Mouse (Mus musculus): ENCODE measurements around the gene Gjd2.

The Gjd2 gene

DNA sequence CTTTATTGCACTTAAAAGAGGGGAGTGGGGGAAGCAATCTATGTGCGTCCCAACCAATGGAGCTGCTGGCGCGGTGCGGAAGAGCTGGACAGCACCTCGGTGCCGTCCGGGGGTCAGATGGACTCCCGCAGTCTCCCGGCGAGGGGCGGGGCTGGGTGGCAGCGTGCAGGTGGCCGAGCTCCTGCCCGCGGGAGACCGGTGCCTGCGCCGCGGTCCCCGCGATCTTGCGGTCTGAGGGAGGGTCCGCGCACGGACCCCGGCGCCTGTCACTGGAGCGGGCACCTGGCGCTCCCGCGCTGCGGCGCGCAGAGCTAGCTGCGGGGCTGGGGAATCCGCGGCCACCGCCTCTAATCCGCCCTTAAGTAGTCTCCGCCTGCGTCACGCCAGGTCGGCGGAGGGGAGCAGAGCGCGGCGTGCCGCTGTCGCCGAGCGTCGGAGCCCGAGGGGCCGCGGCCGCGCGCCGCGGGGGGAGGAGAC, at the start of gene Gjd2:
TSS of gene Gjd2 (minus strand) at position 325 of the 477 bp plus-strand sequence.
- DNase-seq (ENCODE audit: low read depth) = no peak

DNA sequence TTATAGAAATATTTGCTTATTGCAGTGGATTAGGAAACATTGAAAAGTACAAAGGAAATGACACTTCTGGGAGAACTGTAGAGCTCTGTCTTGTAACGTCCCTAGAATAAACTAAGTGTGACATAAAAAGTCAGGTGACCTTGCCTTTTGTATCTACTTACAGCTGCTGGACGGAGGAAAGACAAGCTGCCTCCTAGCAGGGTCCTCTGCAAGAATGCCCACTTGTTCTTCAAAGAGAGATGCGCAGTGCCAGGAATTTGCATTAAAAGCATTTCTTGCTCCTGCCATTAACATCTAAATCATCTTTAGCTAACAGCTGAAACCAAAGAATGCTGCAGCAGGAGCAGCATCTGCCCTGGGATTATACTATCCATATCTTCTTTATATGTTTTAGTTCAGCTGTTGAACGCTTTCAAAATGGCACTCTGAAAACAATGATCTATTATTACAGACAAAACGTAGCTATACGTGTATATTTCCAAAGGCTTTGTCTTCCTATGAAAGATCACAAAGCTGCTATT, 46.7 kb upstream of the Gjd2 start:
- DNase-seq (ENCODE audit: low read depth) = no peak

GRCm38 (mm10) chr2:114059608-114060007, 46.2 kb upstream of the Gjd2 start:
- DNase-seq (ENCODE audit: low read depth) = no peak

DNA sequence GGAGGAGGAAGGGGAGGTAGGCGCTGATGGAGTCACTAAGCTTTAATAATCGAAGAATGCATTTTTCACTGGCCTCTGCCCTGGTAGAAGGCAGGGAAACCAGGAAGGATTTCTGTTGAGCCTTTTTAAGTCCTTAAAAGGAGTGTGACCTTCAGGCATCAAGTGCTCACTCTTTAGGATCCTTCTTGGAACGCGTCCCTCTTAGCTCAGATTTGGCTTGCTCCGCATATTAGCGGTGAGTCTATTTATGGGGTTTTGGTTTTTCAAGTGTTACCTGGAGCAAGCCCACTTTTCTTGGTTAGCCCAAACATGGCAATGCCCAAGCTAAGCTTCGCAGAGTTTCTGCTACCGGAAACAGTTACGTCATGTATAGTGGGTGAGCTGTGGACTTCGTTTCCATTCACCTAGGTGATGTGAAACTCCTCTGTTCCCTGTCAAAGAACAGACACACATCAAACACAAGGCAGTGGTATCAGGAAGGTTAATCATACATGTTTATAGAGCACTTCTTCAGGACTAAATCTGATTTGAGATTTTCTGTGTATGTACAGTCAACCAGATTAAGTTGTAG, 44.9 kb upstream of the Gjd2 start:
- peak; percentile 5 for DNase-seq (ENCODE audit: low read depth)

DNA sequence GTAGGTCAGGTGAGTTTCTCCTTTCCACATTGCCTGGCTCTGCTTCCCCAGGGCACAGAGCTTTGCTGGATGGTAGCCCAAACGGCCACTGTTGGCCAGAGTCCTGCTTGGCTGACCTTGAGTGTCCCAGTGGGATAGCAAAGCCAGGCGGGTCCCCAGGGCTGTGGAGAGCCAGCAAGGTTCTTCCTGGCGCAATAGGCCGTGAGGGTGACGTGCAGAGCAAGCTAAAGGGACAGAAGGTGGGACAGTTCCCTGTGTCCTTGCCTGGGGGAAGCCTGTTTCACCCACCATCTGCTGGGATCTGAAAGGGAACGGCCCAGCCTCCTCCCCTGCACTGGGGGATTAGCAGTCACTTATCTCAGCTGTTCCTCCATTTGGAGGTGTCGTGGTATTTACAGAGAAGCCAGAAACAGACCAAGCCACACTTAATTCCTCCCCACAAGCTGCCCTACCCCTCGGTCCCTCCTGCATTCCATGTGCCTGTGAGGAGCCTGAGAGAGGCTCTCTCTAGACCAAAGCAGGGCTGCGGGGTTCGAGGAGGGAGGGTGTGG, 44.0 kb upstream of the Gjd2 start:
- DNase-seq (ENCODE audit: low read depth) = no peak

- no peak for DNase-seq (ENCODE audit: low read depth)
These were observed 40.7 kb upstream of the Gjd2 start for GRCm38 (mm10) chr2:114054129-114054528.

GRCm38 (mm10) chr2:114052696-114053598, 39.5 kb upstream of the Gjd2 start, which contains the start of gene Actc1:
Gene Actc1 (minus strand): TSS chr2:114053548.
- no peak for DNase-seq (ENCODE audit: low read depth)

DNA sequence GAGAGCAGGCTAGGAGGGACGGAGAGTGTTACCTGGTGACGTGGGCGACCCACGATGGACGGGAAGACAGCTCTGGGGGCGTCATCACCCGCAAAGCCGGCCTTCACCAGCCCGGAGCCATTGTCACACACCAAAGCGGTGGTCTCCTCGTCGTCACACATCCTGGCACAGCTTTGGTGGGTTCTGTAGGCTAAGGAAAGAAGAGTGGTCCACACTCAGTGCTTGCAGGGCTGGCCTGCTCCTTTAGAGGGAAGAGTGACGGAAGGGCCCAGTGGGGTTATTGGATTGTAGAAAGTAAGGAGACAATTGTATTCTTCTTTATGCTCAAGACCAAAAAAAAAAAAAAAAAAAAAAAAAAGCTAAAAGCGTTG, 38.4 kb upstream of the Gjd2 start:
- DNase-seq (ENCODE audit: low read depth) = no peak

DNA sequence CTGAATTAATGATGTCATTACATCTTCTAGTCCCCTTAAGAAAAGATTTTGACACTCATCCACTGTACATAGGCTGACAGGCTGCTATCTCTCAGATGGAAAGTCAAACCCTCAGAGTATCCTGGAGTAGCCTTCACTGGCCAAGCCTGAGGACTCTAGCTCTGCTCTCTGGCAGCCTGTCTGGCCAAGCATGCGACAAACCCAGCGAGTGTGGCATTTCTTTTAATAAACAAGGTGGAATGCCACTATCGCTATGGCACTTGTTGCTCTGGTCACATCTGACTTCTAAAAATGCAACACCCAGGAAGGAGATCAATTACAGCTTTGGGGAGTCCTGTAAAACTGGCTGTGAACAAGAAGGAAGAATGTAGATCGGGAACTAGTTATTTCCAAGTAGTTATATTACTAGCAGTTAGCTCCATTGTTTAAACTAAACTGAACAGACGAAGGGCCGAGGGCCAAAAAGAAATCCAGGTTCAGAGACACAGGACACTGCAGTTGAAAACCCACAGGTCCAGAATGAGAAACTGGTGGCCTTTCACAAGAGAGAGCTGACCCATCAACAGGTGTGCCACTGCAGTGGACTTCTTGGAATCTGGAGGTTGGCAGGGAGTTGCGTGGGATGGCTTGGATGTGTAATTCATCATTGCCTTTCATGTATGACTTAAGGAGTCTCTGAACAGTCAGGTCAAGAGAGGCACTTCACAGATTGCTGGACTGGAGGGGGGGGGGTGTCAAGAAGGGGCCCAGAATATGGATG, 37.9 kb upstream of the Gjd2 start:
- no peak for DNase-seq (ENCODE audit: low read depth)

GRCm38 (mm10) chr2:114050150-114050549, 36.7 kb upstream of the Gjd2 start:
- no peak for DNase-seq (ENCODE audit: low read depth)

DNA sequence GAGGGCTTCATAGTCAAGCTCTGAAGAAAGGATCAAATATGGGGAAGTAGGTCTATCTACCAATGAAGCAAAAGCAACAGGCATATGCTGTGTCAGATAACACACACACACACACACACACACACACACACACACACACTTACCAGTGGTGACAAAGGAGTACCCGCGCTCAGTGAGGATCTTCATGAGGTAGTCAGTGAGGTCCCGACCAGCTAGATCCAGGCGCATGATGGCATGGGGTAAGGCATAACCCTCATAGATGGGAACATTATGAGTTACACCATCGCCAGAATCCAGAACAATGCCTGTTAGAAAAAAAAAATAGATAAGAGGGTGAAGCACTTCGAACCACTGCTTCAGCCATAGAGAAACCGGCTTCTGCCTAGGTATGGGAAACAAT, 36.0 kb upstream of the Gjd2 start:
- DNase-seq (ENCODE audit: low read depth) = no peak

GRCm38 (mm10) chr2:114047960-114048611, 34.7 kb upstream of the Gjd2 start:
- no peak for DNase-seq (ENCODE audit: low read depth)

DNA sequence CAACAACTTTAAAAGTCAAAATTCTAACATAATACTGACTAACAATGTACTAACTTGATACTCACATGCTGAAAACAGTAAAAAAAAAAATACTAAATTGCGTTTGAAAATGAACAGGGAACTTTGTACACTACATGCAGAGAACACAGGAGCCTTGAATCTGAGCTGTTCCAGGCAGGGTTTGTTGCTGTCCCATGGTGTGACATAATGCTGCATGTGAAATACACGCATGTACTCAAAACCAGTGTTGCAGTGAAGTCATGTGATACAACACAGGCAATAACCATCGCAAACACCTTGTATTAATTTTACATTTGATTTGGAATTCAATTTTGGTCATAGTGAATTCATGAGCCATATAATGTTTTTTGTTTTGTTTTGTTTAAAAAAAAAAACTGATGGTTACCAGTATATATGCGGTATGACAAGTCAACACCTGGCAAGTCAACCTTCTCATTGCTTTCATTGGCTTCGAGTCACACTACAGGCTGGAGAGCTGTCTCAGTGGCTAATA, 32.8 kb upstream of the Gjd2 start:
- no peak for DNase-seq (ENCODE audit: low read depth)

DNA sequence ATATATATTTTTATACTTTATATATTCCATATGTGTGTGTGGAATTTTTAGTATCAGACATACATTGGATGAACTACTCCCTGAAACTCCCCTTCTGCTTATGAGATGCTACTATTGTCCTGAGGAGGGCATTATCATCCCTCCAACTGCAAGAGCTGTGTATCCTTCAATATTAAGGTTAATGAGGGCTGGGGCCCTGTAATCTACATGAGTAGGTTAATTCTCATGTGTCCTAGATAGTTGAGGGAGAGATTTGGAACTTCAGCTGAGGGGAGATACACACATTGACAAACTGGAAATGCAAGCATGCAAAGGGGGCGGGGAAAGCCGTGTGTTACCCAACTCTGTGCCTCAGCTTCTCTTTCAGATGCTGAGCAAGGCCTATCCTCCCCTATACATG, 24.5 kb upstream of the Gjd2 start:
- no peak for DNase-seq (ENCODE audit: low read depth)

DNA sequence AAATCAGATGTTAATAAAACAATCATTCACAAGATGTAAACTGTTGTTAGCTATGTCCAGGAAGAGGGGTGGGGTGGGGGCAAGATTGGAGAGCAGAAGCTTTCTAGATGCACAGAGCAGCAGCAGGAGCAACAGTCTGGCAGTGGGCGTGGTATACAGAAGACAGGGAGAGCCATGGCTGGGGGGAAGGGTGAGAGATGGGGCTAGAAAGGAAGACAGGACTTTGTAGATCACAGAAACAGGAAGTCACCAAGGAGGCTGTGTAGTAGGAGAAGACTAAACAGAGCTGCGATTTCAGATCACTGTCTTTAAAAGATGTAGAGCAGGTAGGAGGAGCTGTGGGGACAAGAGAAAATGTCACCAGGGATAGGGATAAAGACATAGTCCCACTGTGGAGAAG, 18.8 kb upstream of the Gjd2 start:
- DNase-seq (ENCODE audit: low read depth) = no peak

GRCm38 (mm10) chr2:114023383-114023782, 10.0 kb upstream of the Gjd2 start:
- no peak for DNase-seq (ENCODE audit: low read depth)

GRCm38 (mm10) chr2:114020210-114020563, 6.8 kb upstream of the Gjd2 start:
- no peak for DNase-seq (ENCODE audit: low read depth)

GRCm38 (mm10) chr2:114019474-114020209, 6.2 kb upstream of the Gjd2 start:
- no peak for DNase-seq (ENCODE audit: low read depth)

DNA sequence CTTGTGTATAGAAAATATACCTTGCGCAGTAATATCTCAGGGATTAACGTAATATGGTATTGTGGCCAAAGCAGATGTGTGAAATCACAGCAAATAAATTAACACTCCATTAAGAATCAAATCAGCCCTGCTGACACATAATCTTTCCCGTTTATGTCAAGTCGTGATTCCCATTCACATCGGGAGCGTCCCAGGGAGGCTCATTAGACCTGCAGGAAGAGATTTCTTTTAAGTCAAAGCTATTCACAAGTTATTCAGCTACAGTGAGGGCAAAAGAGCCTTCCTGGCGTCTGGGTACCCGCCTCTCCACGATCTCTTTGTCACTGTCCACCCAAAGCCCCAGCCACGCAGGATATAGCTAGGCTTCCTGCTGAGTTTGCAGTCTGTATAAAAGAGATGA, 4.7 kb upstream of the Gjd2 start:
- no peak for DNase-seq (ENCODE audit: low read depth)

GRCm38 (mm10) chr2:114014839-114015238, 1.4 kb upstream of the Gjd2 start:
- DNase-seq (ENCODE audit: low read depth) = no peak

DNA sequence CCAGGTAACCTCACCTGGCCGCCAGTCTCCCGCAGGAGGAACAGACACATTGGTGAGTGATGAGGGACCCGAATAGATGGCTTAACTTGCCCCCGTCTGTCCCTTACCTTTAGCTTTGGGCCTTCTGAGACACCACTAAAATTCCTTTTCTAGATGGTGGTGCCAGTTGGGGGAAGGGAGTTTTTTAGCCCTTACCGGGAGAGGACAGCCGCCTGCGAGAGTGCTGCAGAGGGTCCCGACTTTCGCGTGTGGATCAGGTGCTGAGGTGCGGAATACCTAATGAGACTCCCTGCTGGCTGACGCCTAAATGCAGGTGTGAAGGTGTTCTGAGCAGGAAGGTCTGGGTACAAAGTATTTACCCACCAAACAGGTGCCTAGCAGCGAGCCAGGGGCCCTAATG, 427 bp upstream of the Gjd2 start:
- no peak for DNase-seq (ENCODE audit: low read depth)
